Mouse (Mus musculus) testis, adult 2 months (tissue): ENCODE measurements around the gene Nlrp4c.

ENCODE experiments used
- CTCF ChIP-seq: fragments of 200-500 bp; IDR thresholded peaks from 2 replicates; pipeline ENCODE4 v1.5.1; 2012; ENCODE audit warnings: low read depth, mild to moderate bottlenecking, inconsistent platforms, low read length, moderate library complexity; ENCODE audit not compliant: control insufficient read depth, insufficient read depth, insufficient replicate concordance
- POLR2A ChIP-seq: fragments of 200-500 bp; IDR thresholded peaks from 2 replicates; pipeline ENCODE4 v1.6.1; 2012; ENCODE audit warnings: low read depth, mild to moderate bottlenecking, inconsistent platforms, low read length, moderate library complexity; ENCODE audit not compliant: control insufficient read depth

DNA sequence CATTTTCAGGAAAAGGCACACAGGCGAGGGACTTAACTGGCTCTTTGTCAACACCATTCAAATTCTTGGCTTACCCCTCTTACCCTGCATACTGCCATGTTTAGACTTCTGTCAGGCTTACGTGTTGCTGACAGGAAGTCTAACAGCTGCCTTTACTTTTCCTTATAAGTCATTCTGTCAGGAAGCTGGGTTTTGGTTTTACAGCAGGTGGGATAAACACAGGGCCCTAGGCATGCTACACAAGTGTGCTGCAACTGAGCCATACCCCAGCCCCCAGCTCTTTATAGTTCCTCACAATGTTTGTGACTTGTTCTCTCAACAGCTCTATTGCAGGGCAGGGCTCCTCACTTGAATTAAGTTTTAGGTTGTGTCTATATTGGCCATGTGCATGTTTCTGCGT is 94.3 kb downstream of the Nlrp4c start:
- TF ChIP-seq POLR2A: no peak
- TF ChIP-seq CTCF: no peak
